Mouse (Mus musculus): ENCODE data around the gene Sp6.

DNA sequence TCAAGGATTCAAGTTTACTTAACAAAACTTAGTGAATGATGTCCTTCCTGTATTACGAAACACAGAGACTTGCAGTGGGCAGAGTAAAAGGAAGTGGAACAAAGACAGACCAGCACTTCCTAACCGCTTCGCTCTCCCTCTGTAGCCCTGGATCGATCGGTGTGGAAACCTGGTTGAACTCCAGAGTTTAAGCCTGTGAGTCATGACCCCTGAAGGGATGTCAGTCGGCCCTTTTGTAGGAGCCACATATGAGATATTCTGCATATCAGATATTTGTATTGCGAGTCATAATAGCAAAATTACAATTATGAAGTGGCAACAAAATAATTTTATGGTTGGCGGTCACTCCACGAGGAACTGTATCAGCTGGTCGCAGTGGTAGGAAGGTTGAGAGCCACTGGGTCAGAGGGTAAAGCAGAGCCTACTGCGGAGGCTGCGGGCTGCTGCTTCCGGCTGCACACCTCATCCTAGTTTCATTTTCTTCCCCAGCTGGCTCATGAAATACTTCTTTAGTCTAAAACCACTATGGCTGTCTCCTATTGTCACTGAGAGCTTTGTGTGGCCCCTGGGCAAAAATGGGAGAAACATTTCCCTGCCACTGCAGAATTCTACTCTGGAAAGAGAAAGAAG is 46.2 kb upstream of the Sp6 start:
- TF ChIP-seq CTCF (conservative IDR thresholded peaks at IDR 0.05; ENCODE audit: insufficient read depth, insufficient read length, low read depth, low read length) (no peak), POLR2A (IDR thresholded peaks at IDR 0.05; ENCODE audit: low read depth, low read length) (no peak)

Measured in kidney, adult 2 months (tissue).